19 mouse cellular contexts compared by ENCODE assay signal in the genomic region with DNA sequence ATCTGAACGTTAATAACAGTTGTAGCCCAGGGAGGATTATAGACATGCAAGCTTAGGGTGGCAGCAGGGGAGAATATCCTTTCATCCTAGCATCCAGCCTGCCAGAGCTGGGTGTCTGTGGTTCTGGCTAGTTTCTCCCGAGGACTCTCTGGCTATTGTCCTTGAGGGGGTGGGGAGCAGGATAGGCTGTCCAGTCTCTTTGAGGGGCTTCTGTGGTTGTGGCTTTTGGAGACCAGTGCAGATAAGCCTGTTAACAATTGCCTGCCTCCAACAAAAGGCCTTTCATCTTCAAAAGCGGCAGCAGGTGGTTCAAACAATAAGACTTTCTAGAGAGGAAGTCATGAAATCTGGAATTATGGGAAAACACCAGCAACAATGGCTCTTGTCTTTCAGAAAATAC.
DNase-seq lines count a peak whose midpoint lies in the region; ATAC-seq lines count a peak whose summit lies in the region.
"Had no signal": no experiment of that assay in that cellular context is flagged by ENCODE, and none has a peak within 500 bp of the region (broad histone marks: within the 10 kb centered on the region; RNA-seq: fewer than 3 reads in every experiment).

No protein-coding gene starts in this region.

- no peaks in the 10 kb centered on the region for H3K9me3 ChIP-seq in forebrain, embryonic 12.5 days
- no peaks in the 10 kb centered on the region for H3K9me3 ChIP-seq in forebrain, embryonic 14.5 days (replicated peaks; ENCODE audit: control insufficient read depth, low read length)
- H3K9me3 ChIP-seq in midbrain, embryonic 12.5 days = no peaks in the 10 kb centered on the region
- H3K9me3 ChIP-seq in neural tube, embryonic 15.5 days (replicated peaks) = no peaks in the 10 kb centered on the region
- H3K9me3 ChIP-seq: embryonic facial prominence, embryonic 12.5 days; liver, embryonic 15.5 days had no signal

- no peaks in the 10 kb centered on the region for H3K27me3 ChIP-seq in forebrain, embryonic 12.5 days
- no peaks in the 10 kb centered on the region for H3K27me3 ChIP-seq in forebrain, embryonic 14.5 days (replicated peaks; ENCODE audit: control insufficient read depth, insufficient read depth, low read length)
- H3K27me3 ChIP-seq in midbrain, embryonic 12.5 days = no peaks in the 10 kb centered on the region
- H3K27me3 ChIP-seq in neural tube, embryonic 15.5 days (replicated peaks) = no peaks in the 10 kb centered on the region
- H3K27me3 ChIP-seq: embryonic facial prominence, embryonic 12.5 days; liver, embryonic 15.5 days had no signal

- DNase-seq in forebrain, embryonic 14.5 days (ENCODE audit: low spot score) = no peak
- peak; percentile 20 for DNase-seq in embryo, embryonic 9.5 days (ENCODE audit: extremely low spot score)
- DNase-seq in T-cell, adult 2 months (ENCODE audit: low spot score) = no peak
- DNase-seq in kidney, postnatal 10 days = no peak
- no peak for DNase-seq in thymus, adult 18-20 months
- DNase-seq: adrenal gland, postnatal 14 days; cerebellum, adult 9-10 months; heart, postnatal 14 days; kidney, adult 9 months; kidney, postnatal 4 days; lung, postnatal 10 days; right cerebral cortex, postnatal 4 days; thymus, postnatal 36 days had no signal

- H3K9ac ChIP-seq in forebrain, embryonic 12.5 days = no peak overlapping the region
- no peak overlapping the region for H3K9ac ChIP-seq in forebrain, embryonic 14.5 days (ENCODE audit: low read length)
- H3K9ac ChIP-seq in midbrain, embryonic 12.5 days (replicated peaks) = no peak overlapping the region
- no peak overlapping the region for H3K9ac ChIP-seq in neural tube, embryonic 15.5 days (replicated peaks)
- H3K9ac ChIP-seq: embryonic facial prominence, embryonic 12.5 days; liver, embryonic 15.5 days had no signal

- H3K4me2 ChIP-seq in forebrain, embryonic 12.5 days = no peak overlapping the region
- no peak overlapping the region for H3K4me2 ChIP-seq in forebrain, embryonic 14.5 days (ENCODE audit: low read length)
- no peak overlapping the region for H3K4me2 ChIP-seq in midbrain, embryonic 12.5 days (replicated peaks)
- H3K4me2 ChIP-seq in neural tube, embryonic 15.5 days = no peak overlapping the region
- H3K4me2 ChIP-seq: embryonic facial prominence, embryonic 12.5 days; heart, embryonic 11.5 days; liver, embryonic 15.5 days had no signal

- no peak for ATAC-seq in forebrain, embryonic 12.5 days (ENCODE audit: low FRiP score)
- ATAC-seq in forebrain, embryonic 14.5 days = no peak
- peak; percentile 74 for ATAC-seq in midbrain, embryonic 12.5 days (ENCODE audit: low FRiP score, low read depth)
- peak; percentile 35; the same call in 1 of the 2 replicates for ATAC-seq in neural tube, embryonic 15.5 days (ENCODE audit: low FRiP score)

- WGBS in forebrain, embryonic 12.5 days = 5% methylated on average over 3 of the region's 3 CpGs
- WGBS in forebrain, embryonic 14.5 days = 5% methylated on average over 3 of the region's 3 CpGs
- WGBS in midbrain, embryonic 12.5 days = 8% methylated on average over 3 of the region's 3 CpGs
- 6% methylated on average over 3 of the region's 3 CpGs for WGBS in neural tube, embryonic 15.5 days

- H3K36me3 ChIP-seq in forebrain, embryonic 12.5 days (replicated peaks) = no peaks in the 10 kb centered on the region
- H3K36me3 ChIP-seq in forebrain, embryonic 14.5 days (ENCODE audit: control insufficient read depth, insufficient read depth, low read length) = no peaks in the 10 kb centered on the region
- no peaks in the 10 kb centered on the region for H3K36me3 ChIP-seq in midbrain, embryonic 12.5 days
- H3K36me3 ChIP-seq in neural tube, embryonic 15.5 days = no peaks in the 10 kb centered on the region
- H3K36me3 ChIP-seq: embryonic facial prominence, embryonic 12.5 days; liver, embryonic 15.5 days had no signal

- no peak overlapping the region for H3K4me3 ChIP-seq in forebrain, embryonic 12.5 days (replicated peaks)
- H3K4me3 ChIP-seq in forebrain, embryonic 14.5 days (ENCODE audit: low read depth, low read length) = no peak overlapping the region
- no peak overlapping the region for H3K4me3 ChIP-seq in midbrain, embryonic 12.5 days
- H3K4me3 ChIP-seq in neural tube, embryonic 15.5 days (replicated peaks) = no peak overlapping the region
- H3K4me3 ChIP-seq: embryonic facial prominence, embryonic 12.5 days; liver, embryonic 15.5 days had no signal

- H3K27ac ChIP-seq in forebrain, embryonic 12.5 days = peak overlapping the region; percentile 87
- H3K27ac ChIP-seq in forebrain, embryonic 14.5 days (ENCODE audit: low read depth, low read length) = no peak overlapping the region
- peak overlapping the region; percentile 76 for H3K27ac ChIP-seq in midbrain, embryonic 12.5 days (replicated peaks)
- H3K27ac ChIP-seq in neural tube, embryonic 15.5 days (replicated peaks) = no peak overlapping the region
- H3K27ac ChIP-seq: embryonic facial prominence, embryonic 12.5 days; liver, embryonic 15.5 days had no signal

- H3K4me1 ChIP-seq in forebrain, embryonic 12.5 days = peaks cover 34% of the 10 kb centered on the region
- peaks cover 17% of the 10 kb centered on the region for H3K4me1 ChIP-seq in forebrain, embryonic 14.5 days (ENCODE audit: control insufficient read depth, insufficient read depth, low read length)
- H3K4me1 ChIP-seq in midbrain, embryonic 12.5 days = peaks cover 33% of the 10 kb centered on the region
- H3K4me1 ChIP-seq in neural tube, embryonic 15.5 days = peaks cover 12% of the 10 kb centered on the region
- H3K4me1 ChIP-seq: embryonic facial prominence, embryonic 12.5 days; liver, embryonic 15.5 days had no signal

Comparison
In these comparisons a context has a peak if more than half of its experiments do, and no peak if none do; other contexts are left out.
1. H3K27ac ChIP-seq: peak in forebrain, embryonic 12.5 days (single experiment) and midbrain, embryonic 12.5 days (single experiment); none in forebrain, embryonic 14.5 days (single experiment) and neural tube, embryonic 15.5 days (single experiment).
2. ATAC-seq: peak in midbrain, embryonic 12.5 days (single experiment) and neural tube, embryonic 15.5 days (single experiment); none in forebrain, embryonic 12.5 days (single experiment) and forebrain, embryonic 14.5 days (single experiment).